Mouse (Mus musculus) neutrophil, adult 5-6 weeks (primary cell): Measurements from ENCODE around the gene Sycp2. TPM values are rescaled to one million over a fixed set of nuclear protein-coding genes. Genes with fewer than 3 reads are reported as not detected.

Source experiments
- ATAC-seq: fragments of 151-379, 151-347 bp; 2 replicates; pipeline ENCODE4 v1.8.0; 2017; ENCODE audit warnings: mild to moderate bottlenecking, moderate TSS enrichment; ENCODE audit not compliant: insufficient number of reproducible peaks, poor library complexity, low FRiP score, severe bottlenecking; ENCODE audit errors: extremely low read depth
- total RNA-seq: library from RNA; stranded (forward); fragments of 200-1000 nt; gene quantifications from 2 replicates; pipeline ENCODE4 v1.2.3, GENCODE M21; 2017

The Sycp2 gene
- 49.4 and 51.7 TPM in 2 replicates for total RNA-seq

- ATAC-seq: peak; percentile 50; the same call in 1 of the 2 replicates
Observed at GRCm38 (mm10) chr2:178407053-178407815, at the start of gene Sycp2. Gene Sycp2 (minus strand): TSS chr2:178407685.

GRCm38 (mm10) chr2:178454664-178455516 lies 47.4 kb upstream of the Sycp2 start:
- no peak for ATAC-seq

- no peak for ATAC-seq
Observed at GRCm38 (mm10) chr2:178450961-178451360, 43.5 kb upstream of the Sycp2 start.

DNA sequence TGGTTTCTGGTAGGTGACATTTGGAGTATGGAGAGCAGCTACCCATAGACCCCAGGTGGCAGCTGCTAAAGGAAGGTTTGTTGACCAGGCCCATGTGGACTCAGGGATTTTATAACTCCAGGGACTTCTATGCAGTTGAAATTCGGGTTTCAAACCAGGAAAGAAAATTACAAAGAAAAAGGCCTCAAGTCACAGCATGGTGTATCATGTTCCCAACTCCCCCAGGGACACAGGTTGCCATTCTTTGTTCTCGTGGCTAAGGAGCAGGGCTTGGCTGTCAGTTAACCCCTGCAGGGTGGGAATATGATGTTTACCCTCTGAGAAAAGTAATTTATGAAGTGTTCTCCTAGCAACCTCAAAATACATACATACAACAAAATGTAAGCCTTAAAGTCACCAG lies 42.8 kb upstream of the Sycp2 start:
- no peak for ATAC-seq

- no peak for ATAC-seq
Observed at GRCm38 (mm10) chr2:178449386-178449785, 41.9 kb upstream of the Sycp2 start.

GRCm38 (mm10) chr2:178437311-178437710 lies 29.8 kb upstream of the Sycp2 start:
- no peak for ATAC-seq

GRCm38 (mm10) chr2:178433903-178434302 lies 26.4 kb upstream of the Sycp2 start:
- no peak for ATAC-seq

DNA sequence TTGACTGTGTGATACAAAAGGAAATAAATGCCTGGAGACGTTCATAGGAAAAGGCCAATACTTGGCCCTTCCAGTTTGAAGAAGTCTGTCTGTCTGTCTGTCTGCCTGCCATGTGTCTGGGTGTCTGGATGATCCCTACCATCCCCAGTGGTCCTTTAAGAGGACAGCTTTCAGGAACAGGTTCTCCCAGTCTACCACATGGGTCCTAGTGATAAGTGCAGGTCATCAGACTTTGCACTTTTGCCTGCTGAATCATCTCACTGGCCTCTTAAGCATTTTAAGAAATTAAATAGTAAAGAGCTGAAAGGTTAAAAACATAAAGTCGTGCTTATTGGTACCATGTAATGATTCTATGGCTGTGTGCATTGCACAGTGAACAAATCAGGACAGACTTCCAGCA lies 26.0 kb upstream of the Sycp2 start:
- ATAC-seq: no peak

DNA sequence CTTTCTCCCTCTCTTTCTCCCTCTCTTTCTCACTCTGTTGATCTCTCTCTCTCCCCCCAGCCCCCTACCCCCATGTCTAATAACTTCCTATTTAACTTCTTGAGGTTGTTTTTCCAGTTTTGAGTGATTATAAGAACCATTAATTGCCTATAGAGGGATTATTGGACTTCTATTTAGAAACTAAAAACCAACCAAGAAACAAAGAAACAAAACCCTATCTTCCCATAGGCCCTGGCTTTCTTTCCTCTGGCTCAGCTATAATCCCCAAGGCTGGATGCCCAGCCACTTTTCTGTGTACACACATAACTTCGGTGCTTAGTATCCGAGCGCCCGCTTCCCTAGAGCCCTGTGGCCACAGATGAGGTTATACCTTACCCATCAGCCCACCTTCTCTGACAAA lies 22.7 kb upstream of the Sycp2 start, which contains the start of gene Cdh26:
Gene Cdh26, plus strand, starts transcription at position 301 of the 400 bp plus-strand sequence.
- ATAC-seq: no peak

GRCm38 (mm10) chr2:178429426-178429825 lies 21.9 kb upstream of the Sycp2 start:
- ATAC-seq: no peak

DNA sequence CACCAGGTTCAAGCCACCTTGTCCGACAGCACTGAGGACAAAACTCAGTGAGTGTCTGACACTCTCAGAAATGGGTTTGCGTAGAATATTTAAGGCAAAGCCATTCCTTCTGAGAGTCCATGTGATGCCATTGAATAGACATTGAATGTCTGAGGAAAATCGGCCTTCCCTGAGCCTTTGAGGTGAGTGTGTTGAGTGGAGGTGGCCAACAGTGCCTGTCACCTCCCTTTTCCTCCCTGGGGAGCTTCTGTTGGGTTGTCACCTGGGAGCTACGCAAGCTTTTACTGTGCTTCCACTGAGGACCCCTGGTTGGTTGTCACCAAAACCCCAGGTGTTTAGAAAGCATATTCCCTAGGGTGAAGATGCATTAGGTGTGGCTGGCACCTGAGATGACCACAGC lies 21.2 kb upstream of the Sycp2 start:
- ATAC-seq: no peak

DNA sequence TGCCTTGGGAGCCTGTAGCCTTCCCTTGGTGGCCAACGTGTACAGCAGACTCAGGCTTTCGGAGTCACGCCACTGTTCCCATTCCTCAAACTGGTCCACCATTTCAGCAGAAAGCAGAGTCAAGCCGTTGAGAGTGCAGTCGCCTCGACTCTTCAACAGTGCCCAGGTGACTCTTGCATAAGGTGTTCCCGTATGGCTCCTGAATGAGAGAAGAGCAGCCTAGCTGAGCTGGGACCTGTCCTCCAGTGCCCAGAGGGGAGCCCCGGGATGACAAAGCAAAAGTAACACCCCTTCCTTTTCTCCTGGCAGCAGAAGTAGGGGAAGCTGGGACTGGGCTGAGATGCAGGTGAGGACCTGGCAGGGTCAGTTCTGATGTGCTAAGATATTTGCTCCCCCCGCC lies 20.7 kb upstream of the Sycp2 start:
- ATAC-seq: no peak

- no peak for ATAC-seq
Observed at GRCm38 (mm10) chr2:178427181-178427580, 19.7 kb upstream of the Sycp2 start.

DNA sequence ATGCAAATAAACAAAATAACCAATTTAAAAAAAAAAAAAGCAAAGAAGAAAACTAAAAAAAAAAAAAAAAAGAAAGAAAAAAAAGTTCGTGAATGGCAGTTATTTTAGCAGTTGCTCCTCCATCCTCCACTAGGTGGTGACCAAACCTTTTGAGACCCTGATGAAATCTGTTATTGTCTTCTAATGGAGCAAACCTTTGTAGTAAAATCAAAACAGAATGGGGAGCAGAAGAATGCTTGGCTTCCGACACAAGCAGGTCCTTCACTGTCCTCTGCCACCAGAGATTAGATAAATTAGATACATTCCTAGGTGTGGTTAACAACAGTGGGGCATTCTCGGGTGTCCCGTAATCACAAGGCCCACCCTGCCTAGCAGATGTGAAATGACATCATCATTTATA lies 18.7 kb upstream of the Sycp2 start:
- ATAC-seq: no peak

GRCm38 (mm10) chr2:178423223-178423622 lies 15.7 kb upstream of the Sycp2 start:
- no peak for ATAC-seq

- no peak for ATAC-seq
Observed at GRCm38 (mm10) chr2:178422186-178422585, 14.7 kb upstream of the Sycp2 start.

- ATAC-seq: no peak
Observed at GRCm38 (mm10) chr2:178421603-178422002, 14.1 kb upstream of the Sycp2 start.

GRCm38 (mm10) chr2:178420576-178420975 lies 13.1 kb upstream of the Sycp2 start:
- ATAC-seq: no peak

GRCm38 (mm10) chr2:178416970-178417369 lies 9.5 kb upstream of the Sycp2 start:
- no peak for ATAC-seq

DNA sequence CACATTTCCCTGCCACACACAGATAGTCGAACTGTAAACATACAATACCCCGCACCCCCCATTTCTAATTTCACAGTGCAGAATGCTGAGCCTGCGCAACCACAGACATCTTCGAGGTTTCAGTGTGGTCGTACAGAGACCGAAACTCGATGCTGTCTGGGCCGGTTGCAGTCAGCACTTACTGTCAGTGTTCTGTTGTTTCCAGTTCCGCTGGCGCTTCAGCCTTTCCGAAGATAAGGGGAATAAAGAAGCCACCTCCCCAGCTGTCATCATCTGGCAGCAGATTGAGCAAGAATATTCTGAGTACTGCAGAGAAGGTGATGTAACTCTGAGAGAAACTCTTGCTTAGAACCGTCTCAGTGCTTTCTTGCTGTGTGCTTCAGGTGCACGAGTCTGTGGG lies 8.9 kb upstream of the Sycp2 start:
- ATAC-seq: peak; percentile 76
